Mouse (Mus musculus) heart, postnatal 14 days (tissue): ENCODE measurements around the gene Mllt3. TPM values are rescaled to one million over a fixed set of nuclear protein-coding genes. Genes with fewer than 3 reads are reported as not detected.

Source experiments
- DNase-seq, 2 experiments: peaks; one replicate each; pipeline ENCODE4 v3.0.0; 2021 to 2022
- intact Hi-C: fragments of 180-260 bp; cut with DNase I; formaldehyde crosslinking; loops from one replicate; pipeline ENCODE4 v1.15.1; 2025
- total RNA-seq, 2 experiments: library from RNA; stranded (reverse); gene quantifications; 2 replicates each; pipeline ENCODE4 v1.2.3; 2021

Mllt3 gene
- total RNA-seq, 2 experiments from 2014 or later, result 11.1 to 12.4 TPM

DNA sequence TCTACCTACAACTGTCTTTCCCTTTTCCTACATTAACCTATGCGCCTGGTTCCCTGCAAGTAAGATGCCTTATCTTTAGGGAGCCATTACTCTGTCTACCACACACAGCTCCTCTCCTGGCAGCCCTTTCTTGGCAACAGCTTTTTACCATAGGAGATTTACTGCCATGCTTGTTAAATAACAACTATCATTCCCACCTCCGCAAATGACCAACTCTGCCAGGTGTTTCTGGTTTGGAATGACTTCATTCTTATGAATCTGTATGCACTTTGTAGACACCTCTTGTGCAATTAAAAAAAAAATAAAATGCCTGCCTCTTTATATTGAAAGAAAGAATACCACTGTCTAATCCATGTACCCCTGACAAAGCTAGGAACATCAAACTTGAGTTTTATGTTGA lies 294.1 kb downstream of the Mllt3 start:
- intact Hi-C loops, result no loop called here
- no peak for DNase-seq

DNA sequence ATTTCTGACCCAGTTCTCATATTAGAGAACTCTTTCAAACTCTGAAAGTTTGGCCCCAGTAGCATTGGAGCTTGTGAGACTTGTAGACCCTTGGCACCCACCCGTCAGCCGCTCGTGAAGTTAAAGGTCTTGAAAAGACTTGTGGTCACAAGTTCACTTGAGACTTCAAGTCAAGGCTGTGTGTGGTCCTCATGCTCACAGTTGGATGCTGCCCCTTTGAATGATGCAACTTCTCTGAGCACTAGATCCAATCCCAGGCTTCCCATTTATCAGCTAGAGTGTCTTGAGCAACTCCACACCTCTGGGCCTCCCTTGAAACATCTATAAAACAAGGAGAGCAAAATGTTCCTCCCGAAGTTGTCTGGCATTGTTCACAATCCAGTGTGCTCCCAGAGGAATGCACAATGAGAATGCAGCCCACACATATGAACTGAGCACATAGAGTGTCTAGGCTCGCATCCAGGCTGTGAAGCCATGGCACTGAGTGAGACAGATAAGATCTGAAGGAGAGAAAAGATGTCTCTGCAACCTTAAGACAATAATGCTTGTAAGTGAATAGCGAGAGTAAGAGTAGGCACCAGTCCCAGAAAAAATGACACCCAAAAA lies 295.9 kb downstream of the Mllt3 start:
- DNase-seq, result peak; percentile 18 to 29
- intact Hi-C loops, result no loop called here

DNA sequence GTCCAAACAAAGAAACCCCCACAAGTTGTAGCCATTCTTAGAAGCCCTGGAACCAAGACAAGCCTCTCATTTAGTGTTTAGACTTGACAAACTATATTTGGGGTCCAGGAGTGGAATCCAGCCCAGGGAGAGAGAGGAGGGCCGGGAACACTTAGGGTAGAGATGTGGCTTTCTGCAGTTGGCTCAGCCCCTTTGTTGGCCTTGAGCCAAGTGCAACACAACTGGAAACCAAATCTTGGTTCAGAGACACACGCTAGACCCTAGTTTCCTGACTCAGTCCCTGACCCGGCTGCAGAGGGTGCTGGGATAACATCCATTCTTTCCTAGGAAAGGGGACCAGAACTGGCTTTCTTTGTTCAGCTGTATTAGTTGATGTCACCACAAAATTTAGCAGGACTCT lies 296.4 kb downstream of the Mllt3 start:
- peak; percentile 8 to 25 for DNase-seq
- intact Hi-C loops, result no loop called here

GRCm38 (mm10) chr4:87731118-87731672 lies 302.0 kb downstream of the Mllt3 start:
- intact Hi-C loops, result no loop called here
- no peak for DNase-seq

GRCm38 (mm10) chr4:87728581-87728980 lies 304.6 kb downstream of the Mllt3 start:
- intact Hi-C loops, result no loop called here

GRCm38 (mm10) chr4:87723448-87723847 lies 309.7 kb downstream of the Mllt3 start:
- intact Hi-C loops, result no loop called here
- no peak for DNase-seq

More at GRCm38 (mm10) chr4:87728581-87728980, 304.6 kb downstream of the Mllt3 start:
- DNase-seq, result no peak

Other genes with a start within 250 kb of the Mllt3 start
- gene Focad, start 61.3 kb upstream of the Mllt3 start, total RNA-seq, result 10 to 100 TPM; 14.6 to 14.7 TPM